Mouse (Mus musculus) CH12.LX (cell line): ENCODE measurements around the gene Srrm3.

ENCODE experiments used
- BHLHE40 ChIP-seq: IDR thresholded peaks from 2 replicates; pipeline ENCODE4 v1.6.1; 2011; ENCODE audit warnings: mild to moderate bottlenecking, low read depth, low read length, improper control_type of control experiment
- CHD2 ChIP-seq: IDR thresholded peaks from 2 replicates; pipeline ENCODE4 v1.6.1; 2011; ENCODE audit warnings: low read length, improper control_type of control experiment
- CTCF ChIP-seq, 2 experiments: IDR thresholded peaks in 1 of 2; conservative IDR thresholded peaks in 1 of 2; 2 replicates each; pipeline ENCODE4 v1.5.1; 2011 to 2012; ENCODE audit warnings: low read depth in 2 of 2, low read length in 2 of 2, improper control_type of control experiment in 1 of 2, inconsistent platforms in 1 of 2, mild to moderate bottlenecking in 1 of 2, moderate library complexity in 1 of 2
- EP300 ChIP-seq: IDR thresholded peaks from 2 replicates; pipeline ENCODE4 v1.6.1; 2011; ENCODE audit warnings: low read length, improper control_type of control experiment
- JUND ChIP-seq: conservative IDR thresholded peaks from 2 replicates; pipeline ENCODE4 v1.6.1; 2011; ENCODE audit warnings: low read depth, low read length, improper control_type of control experiment
- KAT2A ChIP-seq: IDR thresholded peaks from 2 replicates; pipeline ENCODE4 v1.6.1; 2012; ENCODE audit warnings: low read length, improper control_type of control experiment, inconsistent platforms; ENCODE audit not compliant: insufficient replicate concordance
- POLR2A ChIP-seq: IDR thresholded peaks from 2 replicates; pipeline ENCODE4 v1.6.1; 2011; ENCODE audit warnings: low read depth, mild to moderate bottlenecking, improper control_type of control experiment, low read length
- POLR2AphosphoS2 ChIP-seq: IDR thresholded peaks from 2 replicates; pipeline ENCODE4 v1.6.1; 2011; ENCODE audit warnings: low read depth, low read length, improper control_type of control experiment
- RAD21 ChIP-seq: IDR thresholded peaks from 2 replicates; pipeline ENCODE4 v1.6.1; 2011; ENCODE audit warnings: low read depth, mild to moderate bottlenecking, low read length, improper control_type of control experiment, moderate library complexity
- RCOR1 ChIP-seq: conservative IDR thresholded peaks from 2 replicates; pipeline ENCODE4 v1.6.1; 2012; ENCODE audit warnings: low read depth, mild to moderate bottlenecking, inconsistent platforms, low read length, improper control_type of control experiment
- TCF12 ChIP-seq: IDR thresholded peaks from 2 replicates; pipeline ENCODE4 v1.6.1; 2014; ENCODE audit warnings: low read depth, mild to moderate bottlenecking, inconsistent platforms, low read length, improper control_type of control experiment
- USF2 ChIP-seq: conservative IDR thresholded peaks from 2 replicates; pipeline ENCODE4 v1.6.1; 2011; ENCODE audit warnings: low read depth, low read length, improper control_type of control experiment
- ZC3H11A ChIP-seq: IDR thresholded peaks from 2 replicates; pipeline ENCODE4 v1.6.1; 2012; ENCODE audit warnings: low read depth, mild to moderate bottlenecking, inconsistent platforms, low read length, improper control_type of control experiment

GRCm38 (mm10) chr5:135841651-135842050, 35.0 kb downstream of the Srrm3 start:
- no peak for TF ChIP-seq CTCF (conservative IDR thresholded peaks at IDR 0.05 in 1 of 2, IDR thresholded peaks at IDR 0.05 in 1 of 2; ENCODE audit: low read depth in 2 of 2, low read length in 2 of 2)
- no peak for TF ChIP-seq POLR2A
- TF ChIP-seq TCF12 = no peak
- TF ChIP-seq KAT2A = no peak
- no peak for TF ChIP-seq RCOR1
- no peak for TF ChIP-seq RAD21
- no peak for TF ChIP-seq JUND
- TF ChIP-seq POLR2AphosphoS2 = no peak
- no peak for TF ChIP-seq EP300
- TF ChIP-seq ZC3H11A = no peak
- no peak for TF ChIP-seq BHLHE40
- no peak for TF ChIP-seq USF2
- no peak for TF ChIP-seq CHD2
